Mouse (Mus musculus) cortical plate, adult 2 months (tissue): ENCODE data around the gene Rgs12. TPM values are rescaled to one million over a fixed set of nuclear protein-coding genes. Genes with fewer than 3 reads are reported as not detected.

Experiments used
- H3K27ac ChIP-seq: fragments of 200-500 bp; 2 replicates; pipeline ENCODE4 v1.5.1; 2012; ENCODE audit warnings: low read length, control low read depth, inconsistent platforms; ENCODE audit not compliant: insufficient read depth
- H3K4me1 ChIP-seq: fragments of 200-500 bp; 2 replicates; pipeline ENCODE4 v1.6.1; 2011; ENCODE audit warnings: low read length; ENCODE audit not compliant: control insufficient read depth, insufficient read depth
- H3K4me3 ChIP-seq: fragments of 200-500 bp; 2 replicates; pipeline ENCODE4 v1.5.1; 2011; ENCODE audit warnings: mild to moderate bottlenecking, low read length, control low read depth; ENCODE audit not compliant: insufficient read depth
- CTCF ChIP-seq: fragments of 200-500 bp; IDR thresholded peaks from 2 replicates; pipeline ENCODE4 v1.5.1; 2011; ENCODE audit warnings: mild to moderate bottlenecking, control low read depth, low read length; ENCODE audit not compliant: insufficient read depth; ENCODE audit errors: extremely low read depth
- POLR2A ChIP-seq: fragments of 200-500 bp; IDR thresholded peaks from 2 replicates; pipeline ENCODE4 v1.6.1; 2011; ENCODE audit warnings: mild to moderate bottlenecking, low read length, control low read depth; ENCODE audit not compliant: insufficient read depth; ENCODE audit errors: extremely low read depth
- polyA plus RNA-seq: library from polyadenylated mRNA; depleted of rRNA; stranded (reverse); fragments of >200 nt; gene quantifications from 2 replicates; pipeline ENCODE4 v1.2.3, GENCODE M21; 2012

The Rgs12 gene
- polyA plus RNA-seq, 1 experiment: 40.9 TPM

DNA sequence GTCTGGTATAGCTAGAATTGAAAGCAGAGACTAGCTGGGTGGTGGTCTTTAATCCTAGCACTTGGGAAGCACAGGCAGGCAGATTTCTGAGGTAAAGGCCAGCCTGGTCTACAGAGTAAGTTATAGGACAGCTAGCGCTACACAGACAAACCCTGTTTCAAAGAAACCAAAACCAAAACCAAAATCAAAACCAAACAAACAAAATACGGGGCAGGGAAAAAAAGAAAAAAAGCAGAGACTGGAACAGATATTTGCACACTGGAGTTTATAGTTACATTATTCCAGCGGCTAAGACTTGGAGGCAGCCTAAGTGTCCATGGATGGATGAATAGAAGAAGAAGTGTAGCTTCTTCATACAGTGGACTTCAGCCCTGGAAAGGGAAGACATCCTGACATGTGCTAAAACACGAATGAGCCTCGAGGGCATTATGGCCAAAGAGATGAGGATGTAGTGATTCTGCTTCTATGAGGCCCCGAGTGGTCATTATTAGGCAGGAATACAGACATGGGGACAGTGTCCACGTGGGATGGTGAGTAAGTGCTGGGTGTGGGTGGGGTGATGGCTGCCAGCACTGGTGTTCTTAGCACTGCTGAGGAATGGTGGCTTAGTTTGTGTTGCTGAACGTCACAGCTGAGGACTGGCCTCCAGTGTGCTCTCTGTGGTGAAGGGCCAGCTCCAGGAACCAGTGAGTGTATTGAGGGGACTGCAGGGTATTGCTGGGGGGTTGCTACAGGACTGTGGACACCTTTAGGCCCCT is 24.5 kb downstream of the Rgs12 start:
- Histone ChIP-seq H3K4me1 (no peaks in the 10 kb centered on the region; the same call in 1 of the 2 replicates), H3K4me3 (no peak overlapping the region), H3K27ac (no peak overlapping the region; the same call in 1 of the 2 replicates)
- TF ChIP-seq CTCF: no peak
- TF ChIP-seq POLR2A: no peak

DNA sequence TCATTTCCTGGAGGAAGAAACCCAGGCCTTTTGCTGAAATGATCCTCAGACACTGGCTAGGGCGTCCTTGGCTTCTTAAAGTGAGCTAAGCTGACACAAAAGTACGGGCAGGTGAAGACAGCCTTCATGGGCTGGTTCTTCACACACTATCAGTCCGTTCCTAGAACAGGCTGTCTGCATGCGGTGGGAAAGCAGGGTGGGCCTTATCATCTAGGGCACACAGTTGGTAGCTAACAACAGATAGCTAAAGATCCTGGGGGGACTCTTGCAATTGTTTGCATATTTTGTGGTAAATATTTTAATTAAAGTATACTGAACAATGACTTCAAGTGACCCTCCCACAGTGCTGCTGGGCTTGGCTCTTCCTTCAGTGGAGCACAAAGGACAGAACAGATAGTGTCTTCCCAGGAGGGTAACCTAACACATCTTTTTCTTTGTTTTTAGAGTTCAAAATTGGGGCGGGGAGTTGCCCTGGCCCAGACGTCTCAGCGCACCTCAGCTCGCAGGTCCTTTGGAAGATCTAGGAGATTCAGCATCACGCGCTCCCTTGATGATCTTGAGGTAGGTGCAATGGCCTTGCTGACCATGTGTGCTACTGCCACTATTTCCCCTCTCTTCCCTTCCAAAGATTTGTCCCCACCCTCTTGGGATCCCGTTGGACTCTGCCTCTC is 25.7 kb downstream of the Rgs12 start:
- no peak for TF ChIP-seq POLR2A
- TF ChIP-seq CTCF: no peak
- Histone ChIP-seq H3K27ac (no peak overlapping the region), H3K4me1 (no peaks in the 10 kb centered on the region; the same call in 1 of the 2 replicates)

DNA sequence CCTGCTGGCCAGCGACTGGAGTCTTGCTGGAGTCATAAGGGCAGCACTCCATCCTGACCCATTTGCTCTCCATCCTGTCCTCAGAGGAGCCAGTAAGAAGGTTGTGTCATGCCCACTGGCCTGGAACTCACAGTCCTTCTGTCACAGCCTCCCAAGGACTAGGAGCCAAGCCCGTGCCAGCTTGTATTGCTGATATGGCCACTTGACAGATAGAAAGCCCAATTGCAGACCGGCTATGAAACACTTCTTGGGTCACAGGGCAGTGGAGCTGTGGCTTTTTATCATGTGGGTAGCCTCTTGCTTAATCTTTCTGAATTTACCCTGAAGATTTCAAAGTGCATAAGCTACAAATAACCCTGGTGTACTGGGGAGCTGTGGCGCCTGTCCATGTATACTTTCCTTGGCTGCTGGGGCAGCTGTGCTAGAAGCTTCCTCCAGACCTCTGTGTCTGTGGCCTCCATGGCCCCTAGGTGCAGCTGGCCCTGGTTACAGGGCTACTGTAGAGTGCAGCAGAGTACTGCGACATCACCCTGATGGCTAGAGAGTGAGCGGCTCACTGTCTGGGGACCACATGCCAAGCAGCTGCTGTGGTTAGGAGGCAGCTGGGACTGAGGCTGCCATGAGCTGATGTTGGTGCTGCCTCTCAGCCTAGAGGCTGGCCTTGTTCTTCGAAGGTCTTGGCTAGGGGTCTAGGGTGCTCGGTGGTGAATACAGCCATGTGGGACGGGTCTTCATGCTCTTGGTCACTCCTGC is 27.5 kb downstream of the Rgs12 start:
- no peak overlapping the region for H3K4me3 ChIP-seq
- no peak overlapping the region for H3K27ac ChIP-seq
- TF ChIP-seq POLR2A (no peak), CTCF (no peak)
- H3K4me1 ChIP-seq: no peaks in the 10 kb centered on the region; the same call in 1 of the 2 replicates

More for the DNA sequence above, 25.7 kb downstream of the Rgs12 start:
- H3K4me3 ChIP-seq: no peak overlapping the region

DNA sequence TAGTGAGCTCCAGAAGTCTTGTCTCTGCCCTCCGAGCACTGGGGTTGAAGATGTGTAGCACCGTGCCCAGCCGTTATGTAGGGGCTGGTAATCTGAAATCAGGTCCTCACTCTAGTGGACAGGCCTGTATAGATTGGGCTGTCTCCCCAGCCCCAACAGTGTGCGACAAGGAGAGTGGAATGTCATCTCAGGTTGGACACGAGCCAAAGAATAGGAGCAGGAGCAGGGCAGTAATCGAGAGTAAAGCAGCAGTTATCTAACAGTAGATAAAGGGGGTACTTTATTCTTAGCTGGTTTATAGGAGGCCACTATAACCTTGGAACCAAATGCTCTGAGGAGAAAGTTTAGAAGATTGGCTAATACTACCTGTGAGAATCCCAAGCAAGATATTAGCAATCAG is 30.9 kb downstream of the Rgs12 start:
- Histone ChIP-seq H3K27ac (no peak overlapping the region), H3K4me3 (no peak overlapping the region), H3K4me1 (no peaks in the 10 kb centered on the region)
- TF ChIP-seq POLR2A (no peak), CTCF (no peak)

DNA sequence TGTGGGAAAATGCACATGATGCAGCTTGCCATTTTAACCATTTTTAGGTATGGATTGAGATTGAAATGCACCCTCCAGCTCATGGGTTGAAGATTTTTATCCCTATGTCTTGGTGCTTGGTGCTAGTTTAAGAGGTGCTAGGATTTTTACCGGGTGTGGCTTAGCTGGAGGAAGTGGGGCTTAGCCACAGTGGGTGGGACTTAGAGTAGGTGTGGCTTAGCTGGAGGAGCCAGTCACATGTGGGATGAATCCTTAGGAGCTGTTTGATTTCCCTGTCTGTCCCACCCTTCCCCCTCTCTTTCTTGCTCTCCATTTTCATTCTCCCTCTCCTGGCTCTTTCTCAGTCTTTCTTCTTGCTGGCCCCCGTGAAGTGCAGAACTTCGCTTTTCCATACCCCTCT is 32.5 kb downstream of the Rgs12 start:
- Histone ChIP-seq H3K4me1 (no peaks in the 10 kb centered on the region), H3K4me3 (no peak overlapping the region), H3K27ac (no peak overlapping the region)
- TF ChIP-seq POLR2A (no peak), CTCF (no peak)

DNA sequence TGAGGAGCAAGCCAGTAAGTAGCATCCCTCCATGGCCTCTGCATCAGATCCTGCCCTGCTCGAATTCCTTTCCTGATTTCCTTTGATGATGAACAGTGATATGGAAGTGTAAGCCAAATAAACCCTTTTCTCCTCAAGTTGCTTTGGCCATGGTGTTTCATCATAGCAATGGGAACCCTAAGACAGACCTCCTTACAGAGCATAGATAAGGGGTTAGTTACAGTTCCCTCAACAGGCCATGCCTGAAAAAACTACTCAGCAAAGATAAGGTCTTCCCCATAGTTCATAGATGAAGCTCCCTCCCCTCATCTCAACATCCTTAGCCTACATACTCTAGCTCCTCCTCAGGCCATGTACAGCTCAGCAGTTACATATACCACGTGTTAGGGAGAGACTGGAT is 35.7 kb downstream of the Rgs12 start:
- H3K27ac ChIP-seq: no peak overlapping the region
- H3K4me3 ChIP-seq: no peak overlapping the region
- H3K4me1 ChIP-seq: peaks cover 6% of the 10 kb centered on the region
- no peak for TF ChIP-seq POLR2A
- TF ChIP-seq CTCF: no peak

DNA sequence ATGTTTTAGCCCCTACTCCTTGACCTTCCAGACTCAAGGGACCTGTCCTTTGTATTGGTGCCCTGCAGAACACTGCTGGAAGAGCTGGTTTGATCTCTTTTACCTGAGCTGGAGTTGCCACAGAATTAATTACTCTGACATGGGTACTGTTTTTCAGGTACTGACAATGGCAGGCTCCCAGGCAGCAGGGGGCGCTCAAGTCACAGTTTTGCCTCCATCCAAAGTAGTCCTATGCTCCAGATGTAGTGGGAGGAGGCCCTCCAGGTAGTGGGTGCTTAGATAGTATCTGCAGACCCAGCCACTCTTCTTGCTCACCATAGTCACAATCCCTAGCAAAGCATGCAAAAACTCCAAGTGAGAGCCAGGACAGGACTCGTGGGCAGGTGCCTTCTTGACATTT is 36.6 kb downstream of the Rgs12 start:
- peak; percentile 91 for TF ChIP-seq CTCF
- no peak for TF ChIP-seq POLR2A
- H3K27ac ChIP-seq: no peak overlapping the region
- H3K4me1 ChIP-seq: peaks cover 6% of the 10 kb centered on the region

DNA sequence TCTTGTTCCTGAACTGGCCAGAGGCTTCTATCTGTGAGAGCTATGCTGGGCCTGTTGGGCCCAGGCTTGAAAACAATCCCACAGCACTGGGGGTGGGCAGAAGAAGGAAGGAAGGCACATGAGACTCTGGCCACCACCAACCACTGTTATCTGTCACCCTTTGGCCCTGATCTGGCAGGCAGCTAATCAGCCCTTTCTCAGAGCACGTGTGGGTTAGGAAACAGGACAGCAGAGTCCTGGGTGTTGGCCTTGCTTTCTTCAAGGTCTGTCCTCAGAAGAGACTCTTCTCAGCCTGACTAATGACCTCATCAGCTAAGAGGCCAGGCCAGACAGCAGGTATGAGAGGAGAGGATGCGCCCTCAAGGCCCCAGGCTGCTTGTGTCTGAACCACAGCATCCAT is 38.2 kb downstream of the Rgs12 start:
- Histone ChIP-seq H3K4me1 (peaks cover 6% of the 10 kb centered on the region), H3K27ac (no peak overlapping the region), H3K4me3 (no peak overlapping the region)
- TF ChIP-seq CTCF: no peak
- no peak for TF ChIP-seq POLR2A

More for the DNA sequence above, 36.6 kb downstream of the Rgs12 start:
- H3K4me3 ChIP-seq: no peak overlapping the region

DNA sequence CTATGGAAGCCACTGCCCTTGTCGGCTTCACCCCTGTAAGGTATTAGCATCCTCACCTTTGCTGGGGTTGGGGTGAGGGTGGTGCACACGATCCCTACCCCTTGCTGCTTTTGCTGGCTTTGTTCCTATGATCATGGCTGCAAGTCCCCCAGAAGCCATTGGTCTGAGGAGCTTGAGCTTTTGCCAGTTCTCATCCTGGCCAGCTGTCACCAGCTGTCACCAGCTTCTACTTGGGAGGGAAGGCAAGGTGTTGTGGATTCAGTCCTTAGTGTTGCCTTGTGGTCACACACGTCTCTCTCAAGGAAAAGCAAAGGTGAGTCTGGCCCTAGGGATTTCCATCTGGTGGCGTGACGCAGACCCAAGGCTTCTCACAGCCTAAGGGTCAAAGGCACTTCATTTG is 39.4 kb downstream of the Rgs12 start:
- H3K27ac ChIP-seq: no peak overlapping the region
- no peak overlapping the region for H3K4me3 ChIP-seq
- H3K4me1 ChIP-seq: peaks cover 6% of the 10 kb centered on the region
- no peak for TF ChIP-seq CTCF
- no peak for TF ChIP-seq POLR2A
